Mouse (Mus musculus) embryo, embryonic 11.5 days (tissue): ENCODE results near the gene Trappc6a.
A peak's percentile ranks its signal among the peaks of the same experiment; 100 is the strongest.

Experiments used
- DNase-seq: peaks from one replicate; pipeline ENCODE4 v3.0.0-alpha.2; 2012; ENCODE audit warnings: low read depth, low spot score

The Trappc6a gene

DNA sequence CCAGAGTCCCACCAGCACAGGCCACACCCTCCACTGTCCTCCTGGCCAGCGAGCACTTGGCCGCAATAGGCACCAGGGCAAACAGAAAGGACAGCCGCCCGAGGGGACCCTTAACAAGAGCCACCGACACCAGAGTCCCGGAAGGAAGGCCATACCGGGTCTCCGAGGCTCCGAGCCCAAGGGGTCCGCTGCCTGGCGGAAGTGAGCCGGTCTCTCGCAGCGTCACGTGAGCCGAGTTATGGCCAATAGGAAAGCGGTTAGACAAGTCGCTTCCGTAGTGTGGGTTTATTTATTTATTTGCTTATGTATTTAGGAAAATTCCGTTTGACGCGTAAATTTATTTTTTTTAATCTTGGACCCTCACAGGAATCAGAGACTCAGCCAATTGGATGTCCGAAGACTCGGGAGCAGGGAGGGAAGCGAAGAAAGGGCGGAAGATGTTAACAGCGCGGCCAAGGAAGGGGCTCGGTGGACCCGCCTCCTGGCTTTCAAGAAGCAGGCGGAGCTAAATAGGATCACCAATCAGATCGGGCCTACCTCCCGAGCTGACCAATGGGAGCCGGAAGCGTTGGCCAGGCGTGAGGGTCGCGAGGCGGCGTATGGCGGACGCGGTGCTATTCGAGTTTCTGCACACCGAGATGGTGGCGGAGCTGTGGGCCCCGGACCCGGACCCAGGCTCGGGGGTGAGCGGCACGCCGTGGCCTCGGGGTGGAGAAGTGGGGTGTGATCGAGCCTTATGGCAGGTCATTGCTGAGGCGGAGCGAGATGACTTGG, at the start of gene Trappc6a, which contains the start of gene Bloc1s3:
Trappc6a (plus strand) TSS at position 246 of the 774 bp plus-strand sequence.
Bloc1s3 (minus strand) TSS at position 218 of the 774 bp plus-strand sequence.
- peak; percentile 89 for DNase-seq

DNA sequence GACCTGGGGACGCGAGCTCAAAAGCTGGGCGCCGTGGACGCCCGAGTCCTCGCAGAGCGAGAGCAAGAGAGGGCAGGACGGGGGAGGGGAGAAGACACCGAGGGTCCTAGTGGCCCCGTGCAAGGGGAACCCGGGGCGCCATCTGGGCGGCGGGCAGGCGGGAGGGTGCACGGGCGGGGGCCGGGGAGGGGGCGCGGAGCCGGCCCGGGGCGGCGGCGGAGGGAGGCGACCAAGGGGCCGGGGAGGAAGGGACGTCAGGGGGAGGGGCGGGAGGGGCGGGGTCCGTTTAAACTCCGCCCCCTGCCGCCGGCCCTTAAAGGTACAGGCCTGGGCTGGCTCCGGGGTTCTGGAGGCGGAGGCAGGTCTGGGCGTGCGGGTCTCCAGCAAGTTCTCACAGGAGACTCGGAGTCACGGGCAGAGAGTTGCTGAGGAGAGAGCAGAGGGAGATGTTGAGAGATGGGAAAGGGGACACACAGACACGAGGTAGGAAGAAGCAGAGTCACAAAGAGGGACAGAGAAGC, 49.5 kb upstream of the Trappc6a start, which contains the start of gene Mark4:
Mark4 (minus strand) TSS at position 231 of the 521 bp plus-strand sequence.
- DNase-seq = peak; percentile 63

- no peak for DNase-seq
Measured at GRCm38 (mm10) chr7:19459144-19459870, 48.9 kb upstream of the Trappc6a start.

- no peak for DNase-seq
Measured at GRCm38 (mm10) chr7:19460500-19460899, 47.7 kb upstream of the Trappc6a start.

DNA sequence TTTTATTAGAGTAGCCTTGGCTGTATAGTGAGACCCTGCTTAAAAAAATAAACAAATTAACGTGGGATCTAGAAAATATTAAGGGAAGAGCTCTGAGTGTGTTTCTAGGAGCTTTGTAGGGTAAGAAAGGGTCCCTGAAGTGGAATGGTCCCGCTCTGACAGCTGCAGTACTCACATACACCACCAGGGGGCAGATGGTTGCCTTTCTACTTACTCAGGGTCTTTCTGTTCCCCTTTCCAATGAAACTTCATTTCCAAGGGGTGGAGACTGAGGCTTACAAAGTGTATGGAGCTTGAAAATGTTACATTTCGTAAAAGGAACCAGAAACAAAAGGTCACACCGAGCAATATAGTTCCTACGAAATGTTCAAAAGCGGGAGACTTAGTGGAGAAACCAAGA, 46.7 kb upstream of the Trappc6a start:
- DNase-seq = peak; percentile 69

- no peak for DNase-seq
Measured at GRCm38 (mm10) chr7:19462443-19462842, 45.8 kb upstream of the Trappc6a start.

GRCm38 (mm10) chr7:19462884-19463381, 45.3 kb upstream of the Trappc6a start, which contains the start of gene Exoc3l2:
Gene Exoc3l2, plus strand, starts transcription at chr7:19463331.
- DNase-seq = no peak

DNA sequence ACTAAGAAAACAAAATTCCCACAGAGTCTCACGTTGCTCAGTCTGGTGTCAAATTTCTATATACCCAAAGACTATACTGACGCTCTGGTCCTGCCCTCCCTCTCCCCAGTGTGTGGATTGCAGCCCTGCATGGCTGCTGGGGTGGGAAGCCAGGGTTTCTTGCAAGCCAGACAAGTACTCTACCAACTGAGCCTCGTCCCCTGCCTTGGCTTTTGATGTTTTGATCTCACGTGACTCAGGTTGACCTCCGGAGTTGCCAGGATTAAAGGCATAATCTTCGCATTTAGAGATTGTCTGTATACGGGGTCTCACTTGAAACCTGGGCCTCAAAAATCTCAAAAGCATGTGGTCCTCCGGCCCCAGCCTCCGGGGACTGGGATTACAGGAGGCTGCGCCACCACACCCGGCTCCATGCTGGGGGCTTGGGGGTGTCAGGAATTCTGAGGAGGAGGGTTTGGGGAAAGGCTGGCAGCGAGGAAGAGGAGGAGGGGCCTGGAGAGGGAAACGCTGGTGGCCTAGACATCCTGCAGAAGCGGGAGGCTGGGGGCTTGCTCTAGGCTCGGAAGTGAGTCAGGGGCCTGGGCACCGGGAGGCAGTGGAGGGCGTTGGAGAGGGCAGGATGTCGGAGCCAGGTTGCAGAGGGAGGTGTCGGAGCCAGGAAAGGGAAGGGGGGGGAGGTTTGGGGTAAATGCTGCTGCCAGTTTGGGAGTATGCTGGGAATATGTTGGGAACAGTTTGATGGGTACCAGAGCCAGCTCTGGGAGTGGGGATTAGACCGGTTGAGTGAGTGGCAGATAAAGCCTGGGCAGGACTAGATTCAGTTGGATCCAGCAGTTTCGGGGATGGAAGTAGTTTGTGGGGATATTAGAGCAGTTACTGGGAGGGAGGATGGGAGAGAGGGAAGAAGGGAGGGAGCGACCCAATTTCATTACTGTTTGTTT, 43.6 kb upstream of the Trappc6a start:
- DNase-seq = no peak

GRCm38 (mm10) chr7:19466602-19467145, 41.5 kb upstream of the Trappc6a start:
- DNase-seq = no peak

DNA sequence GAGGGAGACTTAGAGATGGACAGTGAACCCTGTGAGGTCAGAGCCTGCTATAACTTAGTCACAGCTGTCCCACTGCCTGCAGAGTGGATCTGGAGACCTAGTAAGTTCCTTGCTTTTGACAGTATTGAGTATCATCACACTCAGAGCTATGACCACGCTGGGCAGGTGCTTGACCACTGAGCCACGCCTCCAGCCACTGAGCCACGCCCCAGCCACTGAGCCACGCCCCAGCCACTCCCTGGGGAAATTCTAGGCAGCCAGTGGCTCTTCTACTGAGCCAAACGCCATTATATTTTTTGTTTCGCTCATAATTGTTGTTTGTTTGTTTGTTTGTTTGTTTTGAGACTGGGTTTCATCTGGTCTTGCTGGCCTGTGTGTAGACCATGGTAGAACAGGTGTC, 40.6 kb upstream of the Trappc6a start:
- DNase-seq = no peak

DNA sequence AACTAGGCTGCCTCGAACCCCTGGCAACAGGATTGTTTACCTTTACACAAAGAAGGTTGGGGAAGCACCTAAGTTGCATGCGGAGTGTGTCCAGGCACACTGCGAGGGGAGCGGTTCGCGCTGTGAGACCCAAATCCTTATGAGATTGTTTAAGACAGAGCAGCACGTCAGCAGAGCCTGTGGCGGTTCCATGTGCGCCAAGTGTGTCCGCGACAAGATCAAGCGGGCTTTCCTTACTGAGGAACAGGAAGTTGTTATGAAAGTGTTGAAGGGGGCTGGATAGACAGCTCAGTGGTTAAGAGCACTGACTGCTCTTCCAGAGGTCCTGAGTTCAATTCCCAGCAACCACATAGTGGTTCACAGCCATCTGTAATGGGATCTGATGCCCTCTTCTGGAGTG, 39.9 kb upstream of the Trappc6a start:
- no peak for DNase-seq

- DNase-seq = no peak
Measured at GRCm38 (mm10) chr7:19469404-19469803, 38.8 kb upstream of the Trappc6a start.

- no peak for DNase-seq
Measured at GRCm38 (mm10) chr7:19470308-19470707, 37.9 kb upstream of the Trappc6a start.

DNA sequence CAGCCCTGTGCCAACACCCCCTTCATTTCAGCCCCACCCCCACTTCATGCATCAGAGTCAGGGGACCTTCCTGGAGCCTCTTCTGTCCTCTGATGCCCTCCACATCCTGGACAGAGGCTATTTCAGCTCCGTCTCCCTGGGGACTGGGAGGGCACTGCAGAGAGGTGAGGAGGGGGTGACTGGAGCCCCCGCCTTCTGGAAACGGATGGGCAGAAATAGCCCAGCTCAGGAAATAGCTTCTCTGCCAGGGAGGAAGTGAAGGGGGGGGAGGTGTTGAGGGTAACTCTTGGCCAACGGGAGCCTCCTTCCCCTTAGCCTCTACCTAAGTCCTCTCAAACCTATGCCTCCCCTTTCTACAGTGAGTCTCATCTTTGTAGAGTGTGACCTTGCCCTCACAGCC, 35.8 kb upstream of the Trappc6a start:
- no peak for DNase-seq

- DNase-seq = peak; percentile 81
Measured at GRCm38 (mm10) chr7:19473875-19474443, 34.2 kb upstream of the Trappc6a start.

DNA sequence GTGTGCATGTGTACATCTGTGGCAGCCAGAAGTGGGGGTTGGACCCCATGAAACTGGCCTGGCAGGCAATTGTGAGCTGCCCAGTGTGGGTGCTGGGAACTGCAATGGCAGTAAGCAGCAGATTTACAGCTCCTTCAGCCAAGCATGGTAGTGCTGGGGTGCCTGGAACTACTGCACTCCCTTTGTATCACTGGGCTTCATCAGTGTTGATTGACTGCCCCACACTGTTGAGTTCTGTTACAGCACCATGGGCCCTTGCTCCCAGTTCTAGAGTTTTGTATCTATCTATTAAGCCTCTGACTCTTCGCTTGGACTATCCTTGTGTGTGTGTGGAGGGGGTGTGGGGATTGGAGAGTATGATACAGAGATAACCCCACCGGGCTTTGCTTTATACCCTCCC, 31.1 kb upstream of the Trappc6a start:
- no peak for DNase-seq

GRCm38 (mm10) chr7:19477624-19478384, 30.4 kb upstream of the Trappc6a start:
- DNase-seq = no peak

DNA sequence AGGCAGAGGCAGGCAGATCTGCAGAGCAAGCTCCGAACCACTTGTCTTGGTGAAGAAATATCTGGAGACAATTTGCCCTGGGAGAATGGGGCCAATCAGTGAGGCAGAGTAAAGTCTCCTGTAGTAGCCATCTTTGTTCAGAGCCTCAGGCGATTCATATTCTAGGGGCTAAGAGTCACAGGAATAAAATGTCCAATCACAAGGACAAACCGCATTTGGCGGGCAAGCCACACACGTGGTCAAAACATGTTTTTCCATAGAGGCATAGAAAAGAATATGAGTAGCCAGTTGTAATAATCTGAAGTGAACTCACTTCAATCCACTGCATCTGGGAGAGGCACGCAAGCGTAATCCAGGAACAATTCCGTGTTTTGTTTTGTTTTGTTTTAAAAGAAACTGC, 24.9 kb upstream of the Trappc6a start:
- no peak for DNase-seq

DNA sequence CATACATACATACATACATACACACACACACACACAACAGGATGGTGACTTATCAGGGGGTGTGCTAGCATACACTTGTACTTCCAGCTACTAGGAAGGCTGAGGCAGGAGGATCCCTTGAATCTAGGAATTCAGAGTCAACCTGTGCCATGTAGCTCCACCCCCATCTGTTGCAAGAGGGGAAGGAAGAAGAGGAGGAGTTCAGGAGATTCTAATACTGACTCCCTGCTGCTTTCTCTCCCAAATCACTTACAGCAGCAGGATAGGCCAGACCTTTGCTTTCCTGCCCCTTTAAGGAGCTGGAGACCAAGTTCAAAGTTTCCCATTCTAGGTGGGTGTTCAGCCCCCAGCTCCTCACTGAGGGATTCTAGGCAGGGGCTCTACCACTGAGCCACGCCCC, 22.7 kb upstream of the Trappc6a start:
- DNase-seq = no peak

DNA sequence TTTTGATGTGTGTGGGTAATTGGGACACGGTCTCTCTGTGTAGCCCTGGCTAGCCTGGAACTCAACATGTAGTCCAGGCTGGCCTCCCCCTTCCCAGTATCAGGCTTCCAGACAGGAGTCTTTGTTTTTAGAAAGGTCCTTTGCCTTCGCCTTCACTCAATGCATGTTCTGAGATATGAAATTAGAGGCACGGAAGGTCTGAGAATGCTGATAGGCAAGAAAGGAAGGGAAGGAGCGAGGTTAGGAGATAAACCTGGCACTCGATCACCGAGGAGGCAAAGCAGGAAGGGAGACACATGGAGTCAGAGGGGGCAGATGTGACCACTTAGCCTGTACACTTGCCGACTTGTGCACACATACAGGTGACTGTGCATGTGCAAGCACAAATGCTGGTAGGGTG, 21.6 kb upstream of the Trappc6a start:
- DNase-seq = no peak
